Mouse (Mus musculus) myocyte (in vitro differentiated cells): ENCODE measurements around the gene Efr3b. TPM values are rescaled to one million over a fixed set of nuclear protein-coding genes. Genes with fewer than 3 reads are reported as not detected.

Experiments used
- H3K27me3 ChIP-seq: one replicate; pipeline ENCODE4 v1.6.1; 2011; ENCODE audit not compliant: control insufficient read depth, insufficient read depth, insufficient read length
- H3K36me3 ChIP-seq: one replicate; pipeline ENCODE4 v1.6.1; 2011; ENCODE audit not compliant: control insufficient read depth, insufficient read depth
- H3K4me2 ChIP-seq: one replicate; pipeline ENCODE4 v1.6.1; 2011; ENCODE audit warnings: low read depth, control low read depth
- H3K4me3 ChIP-seq: one replicate; pipeline ENCODE4 v1.5.1; 2011; ENCODE audit warnings: mild to moderate bottlenecking, control low read depth, moderate library complexity
- H3K79me2 ChIP-seq: one replicate; pipeline ENCODE4 v1.6.1; 2011; ENCODE audit not compliant: control insufficient read depth, insufficient read depth
- H3ac ChIP-seq: one replicate; pipeline ENCODE4 v1.6.1; 2011; ENCODE audit not compliant: control insufficient read depth, insufficient read length
- CEBPB ChIP-seq: IDR thresholded peaks from 2 replicates; pipeline ENCODE4 v1.6.1; 2011; ENCODE audit warnings: mild to moderate bottlenecking, moderate library complexity; ENCODE audit not compliant: poor library complexity, insufficient read depth, severe bottlenecking
- E2F4 ChIP-seq: IDR thresholded peaks from one replicate; pipeline ENCODE4 v1.6.1; 2011; ENCODE audit warnings: mild to moderate bottlenecking, control low read depth, moderate library complexity; ENCODE audit not compliant: insufficient read depth
- MAX ChIP-seq: IDR thresholded peaks from one replicate; pipeline ENCODE4 v1.6.1; 2011; ENCODE audit warnings: low read depth, mild to moderate bottlenecking, control low read depth
- MYOD1 ChIP-seq, 3 experiments: IDR thresholded peaks; one replicate each; pipeline ENCODE4 v1.6.1; 2011; ENCODE audit warnings: control low read depth in 2 of 3, low read depth in 2 of 3, mild to moderate bottlenecking in 2 of 3, moderate library complexity in 1 of 3; ENCODE audit not compliant: insufficient read length in 2 of 3, control insufficient read depth in 1 of 3
- MYOG ChIP-seq, 3 experiments: IDR thresholded peaks; one replicate each; pipeline ENCODE4 v1.6.1; 2011; ENCODE audit warnings: control low read depth in 2 of 3, low read depth in 2 of 3, mild to moderate bottlenecking in 2 of 3; ENCODE audit not compliant: insufficient read length in 2 of 3, control insufficient read depth in 1 of 3, insufficient read depth in 1 of 3
- POLR2A ChIP-seq: IDR thresholded peaks from one replicate; pipeline ENCODE4 v1.6.1; 2011; ENCODE audit warnings: low read depth, mild to moderate bottlenecking, control low read depth, moderate library complexity; ENCODE audit not compliant: insufficient read length
- POLR2AphosphoS2 ChIP-seq: IDR thresholded peaks from one replicate; pipeline ENCODE4 v1.6.1; 2011; ENCODE audit warnings: low read depth, control low read depth; ENCODE audit not compliant: insufficient read length
- REST ChIP-seq: IDR thresholded peaks from one replicate; pipeline ENCODE4 v1.6.1; 2011; ENCODE audit warnings: mild to moderate bottlenecking, control low read depth, moderate library complexity; ENCODE audit not compliant: insufficient read depth, insufficient read length
- SRF ChIP-seq: IDR thresholded peaks from one replicate; pipeline ENCODE4 v1.6.1; 2011; ENCODE audit warnings: low read depth; ENCODE audit not compliant: control insufficient read depth, insufficient read length
- TCF12 ChIP-seq: IDR thresholded peaks from one replicate; pipeline ENCODE4 v1.6.1; 2011; ENCODE audit warnings: mild to moderate bottlenecking, control low read depth; ENCODE audit not compliant: poor library complexity, insufficient read depth, severe bottlenecking
- TCF3 ChIP-seq: IDR thresholded peaks from one replicate; pipeline ENCODE4 v1.6.1; 2011; ENCODE audit warnings: low read depth, control low read depth; ENCODE audit not compliant: insufficient read length
- USF1 ChIP-seq: IDR thresholded peaks from one replicate; pipeline ENCODE4 v1.6.1; 2011; ENCODE audit warnings: low read depth, mild to moderate bottlenecking, control low read depth, moderate library complexity
- polyA plus RNA-seq: library from polyadenylated mRNA; unstranded; fragments of >200 nt; fragmentation: generic; extraction: Trizol; gene quantifications from one replicate; pipeline ENCODE4 v1.2.1, GENCODE M21; 2012; ENCODE audit warnings: missing spikeins

Gene Efr3b
- polyA plus RNA-seq, 1 experiment, result 0.02 TPM

DNA sequence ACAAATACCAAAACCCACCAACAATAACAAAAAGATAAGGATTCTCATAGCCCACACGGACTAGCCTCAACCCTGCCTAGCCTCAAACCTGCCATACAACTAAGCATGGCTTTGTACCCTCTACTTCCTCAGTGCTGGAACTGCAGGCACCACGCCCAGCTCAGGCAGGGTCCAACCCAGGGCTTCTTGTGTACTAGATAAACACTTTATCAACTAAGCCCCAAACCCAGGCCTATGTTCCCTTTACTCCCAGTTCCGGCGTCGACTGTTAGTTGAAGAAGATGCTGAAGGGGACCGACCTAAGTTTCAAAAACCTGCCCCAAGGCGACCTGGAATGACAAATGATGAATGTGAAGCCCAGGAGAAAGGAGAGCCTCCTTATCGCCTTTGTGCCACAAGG lies 27.2 kb upstream of the Efr3b start:
- H3K27me3 ChIP-seq, result peaks cover 4% of the 10 kb centered on the region
- H3ac ChIP-seq, result no peak overlapping the region
- H3K4me3 ChIP-seq, result no peak overlapping the region
- H3K79me2 ChIP-seq, result no peaks in the 10 kb centered on the region
- no peak for TF ChIP-seq TCF3
- no peak for TF ChIP-seq E2F4
- TF ChIP-seq MAX, result no peak
- no peak for TF ChIP-seq SRF
- TF ChIP-seq MYOD1 (IDR thresholded peaks at IDR 0.05; ENCODE audit: control insufficient read depth in 1 of 3, insufficient read length in 2 of 3, low read depth in 2 of 3), result no peak
- TF ChIP-seq REST, result no peak
- no peak for TF ChIP-seq TCF12
- no peak for TF ChIP-seq CEBPB
- TF ChIP-seq USF1, result no peak
- no peak for TF ChIP-seq POLR2A
- no peak for TF ChIP-seq MYOG (IDR thresholded peaks at IDR 0.05; ENCODE audit: control insufficient read depth in 1 of 3, insufficient read depth in 1 of 3, insufficient read length in 2 of 3, low read depth in 2 of 3)
- TF ChIP-seq POLR2AphosphoS2, result no peak
- no peak overlapping the region for H3K4me2 ChIP-seq
- H3K36me3 ChIP-seq, result no peaks in the 10 kb centered on the region

DNA sequence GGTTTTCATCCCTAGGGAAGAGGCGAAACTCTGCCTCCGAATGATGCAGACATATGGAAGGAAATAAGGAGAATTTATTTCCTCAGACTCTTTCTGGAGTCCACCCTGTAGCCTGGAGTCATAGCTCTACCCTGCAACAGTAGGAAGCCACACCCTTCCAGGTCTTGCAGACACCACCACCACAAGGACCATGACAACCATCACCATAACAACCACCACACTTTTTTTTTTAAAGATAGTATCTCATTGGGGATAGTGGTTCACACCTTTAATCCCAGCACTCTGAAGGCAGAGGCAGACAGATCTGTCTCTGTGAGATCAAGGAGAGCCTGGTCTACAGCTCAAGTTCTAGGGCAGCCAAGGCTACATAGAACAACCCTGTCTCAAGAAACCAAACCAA lies 26.8 kb upstream of the Efr3b start:
- H3K4me3 ChIP-seq, result no peak overlapping the region
- TF ChIP-seq E2F4 (no peak), USF1 (no peak), REST (no peak), CEBPB (no peak), MAX (no peak), SRF (no peak), TCF12 (no peak), TCF3 (no peak), POLR2AphosphoS2 (no peak), POLR2A (no peak), MYOD1 (IDR thresholded peaks at IDR 0.05; ENCODE audit: control insufficient read depth in 1 of 3, insufficient read length in 2 of 3, low read depth in 2 of 3) (no peak), MYOG (IDR thresholded peaks at IDR 0.05; ENCODE audit: control insufficient read depth in 1 of 3, insufficient read depth in 1 of 3, insufficient read length in 2 of 3, low read depth in 2 of 3) (no peak)
- H3K4me2 ChIP-seq, result no peak overlapping the region
- H3K27me3 ChIP-seq, result peaks cover 1% of the 10 kb centered on the region
- H3K36me3 ChIP-seq, result no peaks in the 10 kb centered on the region
- H3K79me2 ChIP-seq, result no peaks in the 10 kb centered on the region
- no peak overlapping the region for H3ac ChIP-seq

DNA sequence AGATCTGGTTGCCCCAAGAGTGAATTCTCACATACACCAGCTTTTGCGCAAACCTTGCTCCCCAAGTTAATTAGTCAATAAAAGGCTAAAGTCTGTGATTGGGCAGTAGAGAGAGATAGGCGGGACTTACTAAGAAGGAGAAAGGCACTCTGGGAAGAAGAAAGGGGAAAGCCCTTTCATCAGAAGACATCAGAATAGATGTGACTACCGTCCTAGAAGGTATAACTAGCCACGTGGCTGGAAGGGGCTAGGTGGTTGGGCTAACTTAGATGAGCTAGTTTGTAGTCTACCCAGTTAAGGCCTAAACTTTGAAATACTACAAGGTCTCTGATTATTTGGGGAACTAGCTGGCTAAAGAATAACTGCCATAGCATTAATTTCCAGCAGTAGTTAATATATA lies 21.0 kb upstream of the Efr3b start:
- no peaks in the 10 kb centered on the region for H3K79me2 ChIP-seq
- H3K27me3 ChIP-seq, result peaks cover 4% of the 10 kb centered on the region
- no peak overlapping the region for H3ac ChIP-seq
- no peaks in the 10 kb centered on the region for H3K36me3 ChIP-seq
- H3K4me2 ChIP-seq, result no peak overlapping the region
- TF ChIP-seq REST, result no peak
- no peak for TF ChIP-seq USF1
- TF ChIP-seq TCF3, result no peak
- no peak for TF ChIP-seq TCF12
- TF ChIP-seq MYOG (IDR thresholded peaks at IDR 0.05; ENCODE audit: control insufficient read depth in 1 of 3, insufficient read depth in 1 of 3, insufficient read length in 2 of 3, low read depth in 2 of 3), result no peak
- no peak for TF ChIP-seq E2F4
- no peak for TF ChIP-seq MAX
- H3K4me3 ChIP-seq, result no peak overlapping the region

DNA sequence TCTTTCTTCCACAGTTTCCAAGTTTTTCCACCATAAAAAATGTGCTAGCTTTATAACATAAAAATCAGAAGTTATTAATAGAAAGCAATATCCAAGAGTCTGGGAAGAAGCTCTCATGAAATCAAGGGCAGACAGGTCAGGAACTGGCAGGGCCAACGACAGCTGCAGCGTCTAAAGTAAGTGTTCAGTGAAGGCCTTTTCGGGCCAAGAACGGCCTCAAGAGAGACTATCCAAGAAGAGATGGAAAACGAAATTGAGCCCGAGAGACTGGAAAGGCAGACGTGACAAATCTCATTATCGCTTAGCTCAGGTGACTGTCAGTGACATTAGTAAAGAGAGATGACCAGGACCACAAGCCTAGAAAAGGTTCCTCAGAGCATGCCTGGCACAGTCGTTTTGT lies 19.6 kb upstream of the Efr3b start:
- peaks cover 13% of the 10 kb centered on the region for H3K27me3 ChIP-seq
- H3K4me2 ChIP-seq, result no peak overlapping the region
- no peaks in the 10 kb centered on the region for H3K36me3 ChIP-seq
- H3K4me3 ChIP-seq, result no peak overlapping the region
- TF ChIP-seq REST (no peak), POLR2A (no peak), MYOG (IDR thresholded peaks at IDR 0.05; ENCODE audit: control insufficient read depth in 1 of 3, insufficient read depth in 1 of 3, insufficient read length in 2 of 3, low read depth in 2 of 3) (no peak), MAX (no peak), MYOD1 (IDR thresholded peaks at IDR 0.05; ENCODE audit: control insufficient read depth in 1 of 3, insufficient read length in 2 of 3, low read depth in 2 of 3) (no peak), POLR2AphosphoS2 (no peak), USF1 (no peak), CEBPB (no peak), TCF3 (no peak), SRF (no peak), TCF12 (no peak), E2F4 (no peak)
- H3ac ChIP-seq, result no peak overlapping the region
- no peaks in the 10 kb centered on the region for H3K79me2 ChIP-seq

DNA sequence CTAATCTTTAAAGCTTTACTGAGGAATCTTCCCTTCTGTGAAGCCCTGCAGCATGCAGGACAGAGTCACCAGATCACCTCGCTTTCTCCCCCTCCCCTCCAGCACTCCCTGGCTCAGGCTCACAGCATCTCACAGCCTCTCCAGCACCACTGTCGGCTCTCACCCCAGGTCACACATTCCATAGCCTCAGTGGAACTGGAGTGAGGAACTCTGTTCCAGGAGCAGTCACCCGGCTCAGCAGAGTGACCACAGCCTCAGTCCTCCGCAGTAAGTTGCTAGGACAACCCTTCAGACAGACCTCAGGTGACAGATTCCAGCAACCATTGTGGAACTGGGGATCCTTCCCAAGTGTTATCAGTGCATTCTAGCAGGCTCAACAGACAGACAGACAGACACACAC lies 16.1 kb upstream of the Efr3b start:
- no peak overlapping the region for H3K4me3 ChIP-seq
- peaks cover 13% of the 10 kb centered on the region for H3K27me3 ChIP-seq
- H3K36me3 ChIP-seq, result no peaks in the 10 kb centered on the region
- H3ac ChIP-seq, result no peak overlapping the region
- H3K79me2 ChIP-seq, result no peaks in the 10 kb centered on the region
- no peak for TF ChIP-seq MAX
- no peak for TF ChIP-seq TCF12
- no peak for TF ChIP-seq E2F4
- TF ChIP-seq POLR2A, result no peak
- no peak for TF ChIP-seq TCF3
- no peak for TF ChIP-seq REST
- no peak for TF ChIP-seq CEBPB
- no peak for TF ChIP-seq USF1
- no peak for TF ChIP-seq POLR2AphosphoS2
- no peak for TF ChIP-seq MYOG (IDR thresholded peaks at IDR 0.05; ENCODE audit: control insufficient read depth in 1 of 3, insufficient read depth in 1 of 3, insufficient read length in 2 of 3, low read depth in 2 of 3)
- TF ChIP-seq MYOD1 (IDR thresholded peaks at IDR 0.05; ENCODE audit: control insufficient read depth in 1 of 3, insufficient read length in 2 of 3, low read depth in 2 of 3), result no peak
- TF ChIP-seq SRF, result no peak
- H3K4me2 ChIP-seq, result no peak overlapping the region
